Mouse (Mus musculus) layer of hippocampus, adult 9-11 months (tissue): ENCODE data around the gene Tmem235.

Experiments
- DNase-seq: peaks from one replicate; pipeline ENCODE4 v3.0.0; 2022

The Tmem235 gene

DNA sequence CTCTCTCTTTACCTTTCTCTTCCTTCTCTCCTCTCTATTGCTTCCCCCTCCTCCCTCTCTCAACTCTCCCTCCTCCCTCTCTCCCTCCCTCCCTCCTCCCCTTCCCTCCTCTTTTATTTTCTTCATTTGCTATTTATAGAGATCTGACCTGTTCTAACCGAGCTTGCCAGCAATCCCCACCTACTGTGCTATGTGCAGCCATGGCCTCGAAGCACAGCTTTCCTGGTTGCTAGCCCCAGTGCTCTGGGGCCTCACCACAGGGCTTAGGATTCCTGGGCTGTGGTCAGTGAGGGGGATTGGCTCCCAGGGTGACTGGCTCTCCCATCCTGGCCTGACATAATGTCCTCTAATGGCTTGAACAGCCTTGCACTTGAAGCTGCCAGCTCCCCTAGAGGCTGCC lies 36.0 kb downstream of the Tmem235 start:
- DNase-seq, result no peak

DNA sequence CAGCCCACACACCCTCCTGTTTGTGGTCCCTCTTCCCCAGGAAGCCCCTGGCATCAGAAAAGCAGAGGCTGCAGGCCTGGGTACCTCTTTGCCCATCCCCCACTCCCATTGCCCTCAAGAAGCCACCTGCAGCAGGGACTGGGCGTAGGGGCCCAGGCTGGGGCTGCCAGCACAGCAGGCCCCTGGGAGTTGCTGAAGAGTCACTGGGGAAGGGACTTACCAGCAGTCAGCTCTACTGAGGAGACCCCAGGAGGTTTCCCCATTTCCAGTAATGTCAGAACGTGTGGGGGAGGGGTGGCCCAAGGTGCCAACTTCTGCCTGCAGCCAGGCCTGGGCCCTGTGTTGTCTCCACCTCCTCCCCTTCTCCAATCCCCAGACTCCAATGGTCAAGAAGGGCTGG lies 41.7 kb downstream of the Tmem235 start:
- no peak for DNase-seq

DNA sequence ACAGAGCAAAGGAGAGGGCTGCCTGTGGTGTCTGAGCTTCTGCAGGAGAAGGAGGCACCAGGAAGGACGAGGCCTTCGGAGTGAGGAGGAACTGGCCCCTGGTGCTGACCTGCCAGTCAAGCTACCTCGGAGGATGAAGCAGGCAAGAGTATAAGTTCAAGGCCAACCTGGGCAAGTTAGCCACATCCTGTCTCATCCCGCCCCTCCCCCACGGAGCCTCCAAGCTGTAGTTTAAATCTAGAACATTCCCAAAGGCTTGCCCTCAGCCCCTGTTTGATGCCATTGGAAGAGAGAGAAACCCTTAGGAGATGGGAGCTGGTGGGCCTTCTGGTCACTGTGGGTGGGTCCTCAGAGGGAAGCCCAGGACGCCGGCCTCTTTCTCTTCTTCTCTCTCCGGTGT lies 43.9 kb downstream of the Tmem235 start:
- DNase-seq, result no peak

DNA sequence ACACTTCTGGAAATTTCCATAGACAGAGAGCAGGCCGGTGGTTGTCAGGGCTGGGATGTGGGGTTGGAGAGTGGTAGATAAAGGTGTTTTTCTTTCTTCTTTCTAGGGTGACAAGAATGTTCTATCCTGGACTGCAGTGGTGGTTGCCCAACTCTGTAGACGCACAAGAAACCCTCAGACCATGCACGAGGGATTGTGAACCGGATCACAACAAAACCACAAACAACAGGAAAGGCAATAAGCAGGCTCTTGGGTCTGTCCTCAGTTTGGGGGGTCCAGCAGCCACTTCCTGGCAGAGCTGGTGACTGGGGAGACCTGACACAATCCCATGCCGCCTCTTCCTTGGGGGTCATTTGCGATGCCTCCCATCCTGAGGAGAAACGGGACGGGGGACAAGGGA lies 48.8 kb downstream of the Tmem235 start:
- DNase-seq, result no peak

DNA sequence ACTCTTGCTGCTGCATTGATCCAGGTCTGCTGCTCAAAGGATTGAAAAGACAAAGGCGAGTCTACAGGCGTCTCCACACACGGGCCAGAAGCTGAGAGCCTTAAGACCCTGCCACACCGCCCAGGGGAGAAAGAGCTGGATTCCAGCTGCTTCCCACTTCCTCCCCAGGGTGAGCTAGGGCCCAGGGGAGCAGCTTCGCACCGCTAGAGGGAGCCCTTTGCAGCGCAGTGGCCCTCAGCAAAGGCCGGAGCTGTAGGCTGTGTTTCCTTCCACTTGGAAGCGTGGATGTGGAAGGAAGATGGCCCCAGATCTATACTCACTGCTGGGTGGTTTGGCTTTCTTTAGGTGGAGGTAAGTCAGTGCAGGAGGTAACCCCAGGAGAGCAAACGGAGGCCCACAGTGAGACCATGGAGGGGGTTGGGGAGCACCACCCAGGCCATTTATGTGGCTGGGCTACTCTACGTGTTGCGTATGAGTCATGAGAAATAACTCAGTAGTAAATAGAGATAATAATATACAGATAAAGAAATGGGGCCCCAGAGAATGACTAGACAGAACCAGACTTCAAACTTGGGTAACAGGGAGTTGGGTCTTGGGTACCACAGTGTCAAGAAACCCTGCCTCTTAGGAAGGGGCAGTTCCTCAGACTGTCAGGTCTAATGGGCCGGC lies 52.3 kb downstream of the Tmem235 start:
- DNase-seq, result peak; percentile 71

- DNase-seq, result no peak
These were observed 54.0 kb downstream of the Tmem235 start for GRCm38 (mm10) chr11:117914531-117914930.
